Mouse (Mus musculus): ENCODE data around the gene Poglut1.

- TF ChIP-seq CTCF (IDR thresholded peaks at IDR 0.05; ENCODE audit: extremely low read depth, insufficient read depth, low read length) (no peak), POLR2A (IDR thresholded peaks at IDR 0.05; ENCODE audit: extremely low read depth, insufficient read depth, low read length) (peak; percentile 97)
These were observed 12.3 kb upstream of the Poglut1 start for GRCm38 (mm10) chr16:38562131-38562967.

All from cortical plate, adult 2 months (tissue).